Mouse (Mus musculus): ENCODE data around the gene Olfr945.

Olfr945 gene

GRCm38 (mm10) chr9:39276718-39277117 lies at the start of gene Olfr945:
Gene Olfr945, minus strand, starts transcription at chr9:39276818.
- DNase-seq = no peak

DNA sequence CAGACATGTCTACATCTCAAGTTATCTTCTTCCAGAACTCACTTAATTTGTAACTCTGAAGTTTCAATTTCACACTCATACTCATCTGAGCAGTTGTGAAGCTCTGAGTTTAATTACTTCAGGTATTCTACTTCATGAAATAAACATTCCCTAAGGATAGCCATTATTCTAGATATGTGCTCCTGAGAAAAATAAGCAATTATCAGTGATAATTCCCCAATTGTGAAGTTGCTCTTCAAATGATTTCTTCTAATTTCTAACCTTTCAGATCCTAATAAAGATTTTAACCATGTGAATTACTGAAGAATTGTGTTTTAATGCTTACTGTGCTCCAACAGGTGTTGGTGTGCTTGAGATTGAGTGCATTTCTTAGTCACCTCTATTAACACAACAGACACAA lies 49.3 kb upstream of the Olfr945 start, which contains the start of gene Olfr948:
Gene Olfr948, minus strand, starts transcription at position 101 of the 400 bp plus-strand sequence.
- no peak for DNase-seq

DNA sequence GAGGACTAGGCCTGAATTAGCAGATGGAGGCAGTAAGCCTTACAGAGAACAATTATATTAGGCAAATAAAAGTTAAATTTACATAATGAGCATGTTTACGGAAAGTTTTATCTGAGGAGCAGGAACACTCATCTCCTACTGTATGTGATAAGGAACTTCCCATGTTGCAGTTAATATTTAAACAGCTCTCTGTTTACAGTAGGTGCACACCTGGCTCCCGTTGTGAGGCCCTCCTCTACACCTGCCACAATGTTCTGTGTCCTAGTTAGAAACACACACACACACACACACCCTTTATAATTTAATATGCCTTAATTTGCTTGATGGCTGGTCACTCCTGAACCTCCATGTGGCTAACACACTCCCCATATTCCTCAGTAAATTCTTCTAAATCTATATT lies 10.5 kb upstream of the Olfr945 start:
- no peak for DNase-seq

DNA sequence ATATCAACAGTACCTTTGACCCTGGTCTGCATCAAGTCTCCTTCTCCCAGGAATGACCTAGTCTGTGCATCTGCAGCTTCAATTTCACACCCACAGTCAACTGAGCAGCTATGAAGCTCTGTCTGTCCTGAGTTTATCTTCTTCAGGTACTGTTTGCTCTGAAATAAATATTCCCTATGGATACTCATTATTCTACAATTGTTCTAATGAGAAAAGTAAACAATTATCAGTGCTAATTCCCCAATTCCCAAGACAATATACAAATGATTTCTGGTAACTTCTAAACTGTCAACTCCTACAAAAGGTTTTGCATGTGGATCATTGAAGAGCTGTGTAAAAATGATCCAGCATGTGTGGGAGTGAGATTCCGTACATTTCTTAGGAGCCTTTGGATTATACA lies 26.7 kb downstream of the Olfr945 start, which contains the start of gene Olfr1537:
Gene Olfr1537, minus strand, starts transcription at position 101 of the 400 bp plus-strand sequence.
- DNase-seq = no peak

All from lung, adult 18-20 months (tissue).